Mouse (Mus musculus): ENCODE data around the gene Nadk2.

DNA sequence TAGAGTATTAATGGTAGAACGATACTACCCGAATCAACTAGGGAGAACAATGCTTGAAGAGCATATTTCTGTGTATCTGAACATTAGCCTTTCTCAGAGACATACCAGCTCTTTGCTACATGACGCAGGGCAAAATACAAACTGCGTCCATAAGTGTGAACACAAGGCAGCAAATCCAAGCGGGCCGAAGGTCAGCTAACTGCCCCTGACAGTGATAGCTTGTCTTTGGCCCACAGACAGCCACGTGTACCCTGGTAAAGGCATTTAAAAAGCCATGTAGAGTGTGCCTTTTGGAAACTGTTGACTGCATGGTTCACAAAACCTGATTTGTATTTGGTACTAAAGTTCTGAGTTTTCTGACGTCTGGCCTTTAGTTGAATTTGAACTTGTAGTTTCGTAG lies 11.7 kb downstream of the Nadk2 start:
- TF ChIP-seq CTCF (IDR thresholded peaks at IDR 0.05; ENCODE audit: low read depth) (no peak), EP300 (optimal IDR thresholded peaks at IDR 0.05) (no peak)
